Comparison of ENCODE assay signal across 9 mouse cellular contexts in genomic region chr6:30572456-30573311, GRCm38 (mm10). TPM values are rescaled to one million over a fixed set of nuclear protein-coding genes. Genes with fewer than 3 reads are reported as not detected.
A peak's percentile ranks its signal among the peaks of the same experiment; 100 is the strongest.
DNase-seq lines count a peak whose midpoint lies in the region; ATAC-seq lines count a peak whose summit lies in the region.
"Had no signal": no experiment of that assay in that cellular context is flagged by ENCODE, and none has a peak within 500 bp of the region (broad histone marks: within the 10 kb centered on the region; RNA-seq: fewer than 3 reads in every experiment).

No protein-coding gene starts in this region.

- H3K4me2 ChIP-seq in kidney, embryonic 15.5 days = no peak overlapping the region

- H3K4me1 ChIP-seq in kidney, embryonic 15.5 days = peaks cover 22% of the 10 kb centered on the region

- no peak overlapping the region for H3K9ac ChIP-seq in kidney, embryonic 15.5 days

- 70% methylated on average over 20 of the region's 20 CpGs for WGBS in kidney, embryonic 15.5 days

- peak overlapping the region; percentile 7; the same call in 1 of the 2 replicates for H3K27ac ChIP-seq in kidney, embryonic 15.5 days

- no peak overlapping the region for H3K4me3 ChIP-seq in kidney, embryonic 15.5 days (replicated peaks)
- H3K4me3 ChIP-seq: erythroblast, embryonic 14.5 days had no signal

- H3K9me3 ChIP-seq in kidney, embryonic 15.5 days (replicated peaks) = no peaks in the 10 kb centered on the region

- no peak for DNase-seq in kidney, adult 18-20 months
- DNase-seq in heart, adult 9 months (ENCODE audit: low spot score in 2 of 2) = peak; percentile 48 to 56
- peak; percentile 62 to 65 for DNase-seq in layer of hippocampus, postnatal 10 days (ENCODE audit: low spot score in 2 of 2)
- peak; percentile 32 for DNase-seq in lung, postnatal 14 days
- DNase-seq in right cerebral cortex, postnatal 36 days (ENCODE audit: low spot score in 2 of 2) = peak; percentile 84 to 93
- no peak for DNase-seq in cerebellum, adult 8-10 months
- no peak for DNase-seq in MN1 (ENCODE audit: low spot score)

- H3K27me3 ChIP-seq in kidney, embryonic 15.5 days = no peaks in the 10 kb centered on the region

- H3K36me3 ChIP-seq in kidney, embryonic 15.5 days = no peaks in the 10 kb centered on the region

- no peak for ATAC-seq in kidney, embryonic 15.5 days (replicated peaks; ENCODE audit: low FRiP score)

RNA-seq across cellular contexts. Expression of gene Cpa4, which starts 4.5 kb away (rescaled TPM):
- polyA plus RNA-seq in kidney, embryonic 15.5 days (2015; fragmentation: Nextera tagmentation; extraction: Ambion mirVana) = 0.18 and 0.37 TPM in 2 replicates
- total RNA-seq in layer of hippocampus, postnatal 10 days (2021) = not detected
- polyA plus RNA-seq: erythroblast, embryonic 14.5 days had no signal

RNA-seq across cellular contexts. Expression of gene Cpa2, which starts 31.3 kb away (rescaled TPM):
- polyA plus RNA-seq in kidney, embryonic 15.5 days (2015; fragmentation: Nextera tagmentation; extraction: Ambion mirVana) = 20.2 and 21.5 TPM in 2 replicates
- total RNA-seq in layer of hippocampus, postnatal 10 days (2021) = 1 to 10 TPM; 2.6 to 3.2 TPM
- polyA plus RNA-seq: erythroblast, embryonic 14.5 days had no signal

RNA-seq across cellular contexts. Expression of gene Cpa5, which starts 38.1 kb away (rescaled TPM):
- 0.40 and 0.66 TPM in 2 replicates for polyA plus RNA-seq in kidney, embryonic 15.5 days (2015; fragmentation: Nextera tagmentation; extraction: Ambion mirVana)
- not detected for total RNA-seq in layer of hippocampus, postnatal 10 days (2021)
- polyA plus RNA-seq: erythroblast, embryonic 14.5 days had no signal

Comparison
In these comparisons a context has a peak if more than half of its experiments do, and no peak if none do; other contexts are left out.
1. DNase-seq: peak in heart, adult 9 months (2 of 2), layer of hippocampus, postnatal 10 days (2 of 2), lung, postnatal 14 days (single experiment) and right cerebral cortex, postnatal 36 days (2 of 2); none in kidney, adult 18-20 months (single experiment), cerebellum, adult 8-10 months (single experiment) and MN1 (single experiment).